Mouse (Mus musculus): ENCODE data around the gene Tle2.

Tle2 gene

GRCm38 (mm10) chr10:81575208-81575631 lies 859 bp downstream of the Tle2 start:
- peak in 1 of 2 experiments; percentile 63 for DNase-seq

GRCm38 (mm10) chr10:81575695-81576094 lies 1.3 kb downstream of the Tle2 start:
- peak in 1 of 2 experiments; percentile 59 for DNase-seq

GRCm38 (mm10) chr10:81579967-81580366 lies 5.6 kb downstream of the Tle2 start:
- no peak for DNase-seq

- DNase-seq, result no peak
Measured at GRCm38 (mm10) chr10:81580441-81581070, 6.2 kb downstream of the Tle2 start.

GRCm38 (mm10) chr10:81583347-81583746 lies 9.0 kb downstream of the Tle2 start:
- no peak for DNase-seq

GRCm38 (mm10) chr10:81588739-81589138 lies 14.4 kb downstream of the Tle2 start:
- DNase-seq, result no peak

- DNase-seq, result no peak
Measured at GRCm38 (mm10) chr10:81591846-81592245, 17.5 kb downstream of the Tle2 start.

- DNase-seq, result no peak
Measured at GRCm38 (mm10) chr10:81592631-81593030, 18.3 kb downstream of the Tle2 start.

- no peak for DNase-seq
Measured at GRCm38 (mm10) chr10:81593223-81593622, 18.9 kb downstream of the Tle2 start.

- no peak for DNase-seq
Measured at GRCm38 (mm10) chr10:81593935-81594334, 19.6 kb downstream of the Tle2 start.

- DNase-seq, result no peak
Measured at GRCm38 (mm10) chr10:81595599-81595998, 21.2 kb downstream of the Tle2 start.

- DNase-seq, result peak; percentile 42 to 48
Measured at GRCm38 (mm10) chr10:81596611-81597010, 22.2 kb downstream of the Tle2 start.

- DNase-seq, result peak; percentile 68 to 69
Measured at GRCm38 (mm10) chr10:81597137-81597950, 23.0 kb downstream of the Tle2 start.

GRCm38 (mm10) chr10:81598342-81598741 lies 24.0 kb downstream of the Tle2 start:
- no peak for DNase-seq

GRCm38 (mm10) chr10:81598871-81599270 lies 24.5 kb downstream of the Tle2 start:
- DNase-seq, result no peak

GRCm38 (mm10) chr10:81599630-81600029 lies 25.3 kb downstream of the Tle2 start:
- DNase-seq, result no peak

GRCm38 (mm10) chr10:81600096-81600495 lies 25.7 kb downstream of the Tle2 start:
- DNase-seq, result no peak

GRCm38 (mm10) chr10:81600738-81601203 lies 26.4 kb downstream of the Tle2 start, which contains the start of gene Tle6:
Tle6 (minus strand) TSS chr10:81601073.
- DNase-seq, result peak; percentile 95 to 97

GRCm38 (mm10) chr10:81601396-81601905 lies 27.1 kb downstream of the Tle2 start:
- DNase-seq, result no peak

GRCm38 (mm10) chr10:81602741-81603151 lies 28.4 kb downstream of the Tle2 start:
- DNase-seq, result no peak

GRCm38 (mm10) chr10:81604019-81604967 lies 29.9 kb downstream of the Tle2 start:
- DNase-seq, result no peak

- DNase-seq, result peak; percentile 85 to 90
Measured at GRCm38 (mm10) chr10:81604968-81605665, 30.8 kb downstream of the Tle2 start.
